Mouse (Mus musculus): Measurements from ENCODE around the gene Paxbp1. TPM values are rescaled to one million over a fixed set of nuclear protein-coding genes. Genes with fewer than 3 reads are reported as not detected.

Paxbp1 gene
- total RNA-seq, 2 experiments from 2014 or later: 73.6 to 90.7 TPM

- Histone ChIP-seq H3K27ac (peak overlapping the region; percentile 99), H3K4me3 (peak overlapping the region; percentile 87)
- no peak for TF ChIP-seq CTCF (conservative IDR thresholded peaks at IDR 0.05)
- no peak for DNase-seq (ENCODE audit: low spot score in 2 of 2)
Measured at GRCm38 (mm10) chr16:91009942-91010529, 34.3 kb downstream of the Paxbp1 start.

GRCm38 (mm10) chr16:91004915-91005538, 39.3 kb downstream of the Paxbp1 start:
- Histone ChIP-seq H3K27ac (no peak overlapping the region), H3K4me3 (no peak overlapping the region)
- DNase-seq (ENCODE audit: low spot score in 2 of 2): no peak
- no peak for TF ChIP-seq CTCF (conservative IDR thresholded peaks at IDR 0.05)

- no peak for DNase-seq (ENCODE audit: low spot score in 2 of 2)
- Histone ChIP-seq H3K4me3 (no peak overlapping the region), H3K27ac (0 out of 2 replicates have a peak overlapping the region, but pooled peaks have one; percentile 72)
- TF ChIP-seq CTCF (conservative IDR thresholded peaks at IDR 0.05): no peak
Measured at GRCm38 (mm10) chr16:91001098-91001497, 43.2 kb downstream of the Paxbp1 start.

GRCm38 (mm10) chr16:90999827-91000226, 44.5 kb downstream of the Paxbp1 start:
- no peak for DNase-seq (ENCODE audit: low spot score in 2 of 2)
- no peak overlapping the region for H3K4me3 ChIP-seq
- H3K27ac ChIP-seq: peak overlapping the region; percentile 72
- no peak for TF ChIP-seq CTCF (conservative IDR thresholded peaks at IDR 0.05)

- DNase-seq (ENCODE audit: low spot score in 2 of 2): peak in 1 of 2 experiments; percentile 49
- peak overlapping the region; percentile 63; the same call in 1 of the 2 replicates for H3K27ac ChIP-seq
- H3K4me3 ChIP-seq: no peak overlapping the region
- TF ChIP-seq CTCF (conservative IDR thresholded peaks at IDR 0.05): no peak
Measured at GRCm38 (mm10) chr16:90997822-90998221, 46.5 kb downstream of the Paxbp1 start.

- DNase-seq (ENCODE audit: low spot score in 2 of 2): no peak
- no peak for TF ChIP-seq CTCF (conservative IDR thresholded peaks at IDR 0.05)
- peak overlapping the region; percentile 63; the same call in 1 of the 2 replicates for H3K27ac ChIP-seq
Measured at GRCm38 (mm10) chr16:90996327-90997243, 47.8 kb downstream of the Paxbp1 start.

GRCm38 (mm10) chr16:90995498-90995897, 48.8 kb downstream of the Paxbp1 start:
- Histone ChIP-seq H3K4me3 (no peak overlapping the region), H3K27ac (peak overlapping the region; percentile 44)
- no peak for DNase-seq (ENCODE audit: low spot score in 2 of 2)
- TF ChIP-seq CTCF (conservative IDR thresholded peaks at IDR 0.05): no peak

More at GRCm38 (mm10) chr16:90996327-90997243, 47.8 kb downstream of the Paxbp1 start:
- H3K4me3 ChIP-seq: no peak overlapping the region

- Histone ChIP-seq H3K27ac (peak overlapping the region; percentile 44), H3K4me3 (no peak overlapping the region)
- DNase-seq (ENCODE audit: low spot score in 2 of 2): no peak
- TF ChIP-seq CTCF (conservative IDR thresholded peaks at IDR 0.05): no peak
Measured at GRCm38 (mm10) chr16:90995023-90995422, 49.3 kb downstream of the Paxbp1 start.

GRCm38 (mm10) chr16:90989162-90989561, 55.2 kb downstream of the Paxbp1 start:
- no peak overlapping the region for H3K4me3 ChIP-seq
- no peak for DNase-seq (ENCODE audit: low spot score in 2 of 2)
- H3K27ac ChIP-seq: no peak overlapping the region
- no peak for TF ChIP-seq CTCF (conservative IDR thresholded peaks at IDR 0.05)

- Histone ChIP-seq H3K4me3 (no peak overlapping the region), H3K27ac (no peak overlapping the region)
- no peak for TF ChIP-seq CTCF (conservative IDR thresholded peaks at IDR 0.05)
- DNase-seq (ENCODE audit: low spot score in 2 of 2): no peak
Measured at GRCm38 (mm10) chr16:90988665-90989064, 55.7 kb downstream of the Paxbp1 start.

GRCm38 (mm10) chr16:90988039-90988438, 56.3 kb downstream of the Paxbp1 start:
- no peak for DNase-seq (ENCODE audit: low spot score in 2 of 2)
- TF ChIP-seq CTCF (conservative IDR thresholded peaks at IDR 0.05): no peak

GRCm38 (mm10) chr16:90971004-90971403, 73.3 kb downstream of the Paxbp1 start:
- H3K27ac ChIP-seq: peak overlapping the region; percentile 29; the same call in 1 of the 2 replicates
- DNase-seq (ENCODE audit: low spot score in 2 of 2): no peak
- H3K4me3 ChIP-seq: no peak overlapping the region
- no peak for TF ChIP-seq CTCF (conservative IDR thresholded peaks at IDR 0.05)

More at GRCm38 (mm10) chr16:90988039-90988438, 56.3 kb downstream of the Paxbp1 start:
- no peak overlapping the region for H3K27ac ChIP-seq
- no peak overlapping the region for H3K4me3 ChIP-seq

GRCm38 (mm10) chr16:90966241-90966640, 78.1 kb downstream of the Paxbp1 start:
- H3K27ac ChIP-seq: peak overlapping the region; percentile 19; the same call in 1 of the 2 replicates
- no peak overlapping the region for H3K4me3 ChIP-seq
- no peak for DNase-seq (ENCODE audit: low spot score in 2 of 2)
- TF ChIP-seq CTCF (conservative IDR thresholded peaks at IDR 0.05): no peak

Data from layer of hippocampus, adult 2 months (tissue).